Mouse (Mus musculus): ENCODE results near the gene Tmem63c.

- TF ChIP-seq MAFK (IDR thresholded peaks at IDR 0.05; ENCODE audit: borderline replicate concordance, low read depth, low read length) = no peak
- no peak for TF ChIP-seq POLR2A (IDR thresholded peaks at IDR 0.05; ENCODE audit: control insufficient read depth in 1 of 2, insufficient read depth in 1 of 2, low read depth in 1 of 2, low read length in 2 of 2, poor library complexity in 1 of 2)
- TF ChIP-seq CTCF (IDR thresholded peaks at IDR 0.05 in 2 of 3, conservative IDR thresholded peaks at IDR 0.05 in 1 of 3; ENCODE audit: control insufficient read depth in 1 of 3, insufficient read depth in 1 of 3, low read depth in 2 of 3, low read length in 3 of 3, poor library complexity in 1 of 3, severe bottlenecking in 1 of 3) = no peak
- no peak for TF ChIP-seq TAL1 (IDR thresholded peaks at IDR 0.05; ENCODE audit: low read length)
- no peak for TF ChIP-seq HCFC1 (IDR thresholded peaks at IDR 0.05; ENCODE audit: low read depth, low read length)
- TF ChIP-seq EP300 (IDR thresholded peaks at IDR 0.05; ENCODE audit: low read depth in 1 of 2, low read length in 2 of 2) = no peak
- no peak for TF ChIP-seq ZC3H11A (IDR thresholded peaks at IDR 0.05; ENCODE audit: low read depth, low read length)
- no peak for TF ChIP-seq POLR2AphosphoS2 (IDR thresholded peaks at IDR 0.05; ENCODE audit: low read length)
- TF ChIP-seq MAZ (IDR thresholded peaks at IDR 0.05; ENCODE audit: low read depth, low read length) = no peak
- TF ChIP-seq E2F4 (IDR thresholded peaks at IDR 0.05; ENCODE audit: borderline replicate concordance, low read depth, low read length) = no peak
- no peak for TF ChIP-seq ZNF384 (IDR thresholded peaks at IDR 0.05; ENCODE audit: low read depth, low read length)
- TF ChIP-seq NELFE (IDR thresholded peaks at IDR 0.05; ENCODE audit: low read depth, low read length) = no peak
- no peak for TF ChIP-seq TCF12 (IDR thresholded peaks at IDR 0.05; ENCODE audit: low read depth, low read length)
- TF ChIP-seq CHD2 (IDR thresholded peaks at IDR 0.05; ENCODE audit: low read length) = no peak
Observed at GRCm38 (mm10) chr12:86986562-86986961, 34.6 kb upstream of the Tmem63c start.

Data from MEL (cell line).